Mouse (Mus musculus) urinary bladder, postnatal 14 days (tissue): ENCODE measurements around the gene Tril.

Experiments
- DNase-seq: peaks from one replicate; pipeline ENCODE4 v3.0.0; 2021; ENCODE audit warnings: low spot score

Gene Tril

DNA sequence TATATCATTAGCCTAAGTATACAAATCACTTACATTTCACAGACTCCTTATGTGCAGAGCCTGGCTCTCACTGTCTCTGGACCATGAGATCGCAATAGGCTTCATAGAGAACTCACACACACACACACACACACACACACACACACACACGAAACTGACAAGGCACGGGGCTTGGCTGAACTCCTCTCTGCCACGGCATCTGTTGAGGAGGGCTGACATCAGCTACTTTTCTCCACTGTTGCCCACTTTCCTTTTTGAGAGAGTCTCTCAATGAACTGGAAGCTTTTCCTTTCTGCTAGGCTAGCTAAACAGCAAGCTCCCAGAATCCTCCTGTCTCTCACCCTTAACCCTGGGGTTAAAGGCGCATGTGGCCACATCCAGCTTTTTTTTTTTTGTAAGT, 14.6 kb downstream of the Tril start:
- DNase-seq, result no peak

DNA sequence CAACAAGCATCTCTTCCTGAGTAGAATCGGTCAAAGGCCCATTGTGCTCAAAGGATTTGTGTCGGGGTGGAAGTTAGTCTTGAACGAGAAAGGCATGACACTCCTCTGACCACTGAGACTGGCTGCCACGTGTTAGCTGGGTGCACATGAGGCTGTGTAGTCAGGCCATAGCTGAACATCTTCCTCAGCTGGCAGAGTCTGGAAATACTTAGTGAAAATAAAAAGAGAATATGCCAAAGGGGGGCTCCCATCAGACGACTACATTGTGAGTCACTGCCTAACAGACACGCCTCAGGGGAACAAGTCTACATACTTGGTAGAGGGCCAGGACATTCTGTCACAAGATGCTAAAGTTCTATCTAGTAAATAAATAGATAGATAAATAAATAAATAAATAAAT, 16.5 kb downstream of the Tril start:
- no peak for DNase-seq

DNA sequence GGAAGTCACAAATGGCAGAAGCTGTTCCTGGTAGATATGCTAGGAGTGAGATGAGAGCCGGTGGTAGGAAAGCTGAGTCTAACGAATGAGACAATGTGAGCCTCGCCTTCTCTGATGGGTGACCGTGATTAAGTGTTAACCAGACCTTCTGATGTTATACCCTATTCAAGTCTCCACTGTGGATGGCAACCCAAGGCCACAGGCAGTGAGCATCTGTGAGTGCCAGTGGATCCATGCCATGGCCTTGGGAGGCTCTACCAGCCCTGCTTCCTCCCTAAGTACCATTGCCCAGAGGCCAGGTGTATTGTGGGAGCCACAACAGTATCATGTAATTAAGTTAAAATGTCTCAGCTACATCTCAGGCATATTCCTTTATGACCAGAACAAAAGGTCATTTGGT, 17.1 kb downstream of the Tril start:
- DNase-seq, result no peak

DNA sequence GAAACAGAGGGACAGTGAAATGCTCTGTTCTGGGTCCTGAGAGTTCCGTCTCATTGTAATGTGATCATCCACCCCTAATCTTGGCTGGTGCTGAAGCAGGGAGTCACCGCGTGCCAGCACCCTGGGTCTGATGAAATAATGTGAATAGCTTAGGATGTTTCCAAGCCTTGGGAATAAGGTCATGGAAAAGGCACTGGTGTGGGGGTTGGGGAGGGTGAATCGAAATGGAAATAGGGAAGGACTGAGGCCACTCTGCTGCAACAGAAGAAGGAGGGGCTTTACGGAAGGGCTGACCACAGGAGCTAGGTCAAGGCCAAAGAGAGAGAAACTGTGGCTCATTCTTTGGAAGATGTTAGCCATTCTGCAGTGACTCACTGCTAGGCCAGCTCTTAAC, 18.7 kb downstream of the Tril start:
- peak; percentile 51 for DNase-seq

DNA sequence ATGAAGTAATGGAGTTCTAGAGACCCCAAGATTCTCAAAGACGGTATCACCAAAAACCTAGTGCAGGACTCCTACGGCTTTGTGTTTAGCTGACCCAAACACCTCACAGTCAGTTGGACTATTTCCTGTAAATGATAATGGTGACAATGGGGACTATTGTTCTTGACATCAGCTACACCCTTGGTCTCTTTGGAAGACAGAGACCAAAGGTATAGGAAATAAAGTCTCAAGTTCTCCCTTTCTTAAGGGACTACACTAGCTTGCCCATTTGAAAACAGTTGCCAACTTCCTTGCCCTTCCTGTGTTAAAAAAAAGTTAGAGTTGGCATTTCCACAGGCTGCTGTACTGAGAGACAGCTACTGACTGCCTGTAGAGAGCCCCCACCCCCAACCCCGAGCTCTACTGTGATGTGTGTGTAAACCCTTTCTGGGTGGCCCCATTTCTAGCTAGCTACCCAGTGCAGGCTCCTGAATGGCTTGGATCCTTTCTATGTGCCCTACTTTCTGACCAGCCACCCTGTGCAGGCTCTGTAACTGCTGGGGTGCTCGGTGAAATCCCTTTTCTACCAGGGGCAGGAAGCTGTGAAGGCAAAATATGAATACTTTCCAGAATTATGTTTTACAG, 19.2 kb downstream of the Tril start:
- DNase-seq, result no peak

DNA sequence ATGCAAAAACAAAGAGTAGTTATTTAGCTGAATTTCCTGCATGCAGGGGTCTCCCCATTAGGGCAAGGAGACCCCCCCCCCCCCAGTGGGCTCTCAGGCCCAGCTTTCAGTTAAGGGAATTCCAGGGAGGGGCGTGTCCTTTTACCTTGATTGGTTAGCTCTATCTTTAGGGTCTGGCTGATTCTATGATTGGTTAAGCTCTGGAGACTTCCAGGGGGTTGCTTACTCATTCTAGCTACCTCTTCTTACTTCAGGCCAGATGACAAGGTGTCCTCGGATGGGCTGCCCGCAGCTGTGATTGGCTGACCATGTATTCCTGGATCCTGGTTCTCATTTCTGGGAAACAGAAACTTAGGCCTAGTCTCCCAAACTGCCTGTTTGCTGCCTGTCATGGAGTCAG, 21.8 kb downstream of the Tril start:
- no peak for DNase-seq

DNA sequence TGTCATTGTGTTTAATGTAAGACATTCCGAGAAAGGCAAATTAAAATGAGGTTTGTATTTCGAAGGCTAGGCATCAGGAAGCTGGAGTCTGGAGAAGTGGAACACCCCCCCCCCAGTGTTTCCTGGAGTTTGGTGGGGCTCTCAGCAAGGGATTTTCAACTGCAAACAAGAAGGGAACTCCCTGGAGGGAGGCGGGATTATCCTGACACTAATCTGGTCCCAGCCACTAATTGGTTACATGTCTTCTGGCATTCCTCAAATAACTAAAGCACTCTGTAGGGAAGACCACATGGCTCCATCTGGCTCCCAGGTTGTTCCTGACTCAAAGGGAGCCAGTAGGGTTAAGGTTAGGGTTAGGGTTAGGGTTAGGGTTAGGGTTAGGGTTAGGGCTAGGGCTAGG, 23.8 kb downstream of the Tril start:
- no peak for DNase-seq

DNA sequence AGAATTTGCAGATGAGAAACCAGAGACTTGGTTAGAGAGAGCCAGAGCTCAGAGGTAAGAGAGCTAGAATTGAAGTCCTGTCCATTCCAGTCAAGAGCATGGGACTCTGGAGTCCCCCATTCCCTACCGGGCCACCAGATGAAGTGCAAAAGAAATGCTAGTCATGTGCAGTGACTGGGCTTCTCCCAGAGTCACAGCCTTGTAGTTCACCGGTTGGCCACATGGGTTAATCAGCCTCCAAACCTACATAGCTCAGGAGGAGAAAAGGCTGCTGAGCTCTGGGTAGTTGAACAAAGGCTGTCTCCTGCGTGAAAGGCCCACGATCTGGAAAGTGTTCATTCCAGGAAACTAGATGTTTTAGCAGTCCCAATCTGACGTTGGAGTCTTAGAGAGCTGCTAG, 24.8 kb downstream of the Tril start:
- peak; percentile 51 for DNase-seq

DNA sequence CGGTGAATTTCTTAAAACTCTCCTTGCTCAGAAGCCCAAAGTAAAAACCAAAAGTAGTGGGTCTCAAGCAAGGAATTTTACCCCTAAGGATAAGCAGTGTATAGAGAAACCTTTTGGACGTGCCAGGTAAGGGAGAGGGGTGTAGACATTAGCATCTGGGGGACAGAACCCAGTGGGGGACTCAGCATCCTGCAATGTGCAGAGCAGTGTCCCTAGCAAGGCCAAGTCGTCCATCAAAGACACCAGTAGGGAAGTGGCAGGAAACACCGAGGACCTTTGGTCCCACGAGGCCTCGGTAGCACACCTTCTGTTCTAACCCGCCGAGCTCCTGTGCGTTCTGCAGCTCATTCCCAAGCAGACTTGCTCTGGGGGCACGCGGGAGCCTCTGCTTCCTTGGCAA, 25.6 kb downstream of the Tril start:
- no peak for DNase-seq

DNA sequence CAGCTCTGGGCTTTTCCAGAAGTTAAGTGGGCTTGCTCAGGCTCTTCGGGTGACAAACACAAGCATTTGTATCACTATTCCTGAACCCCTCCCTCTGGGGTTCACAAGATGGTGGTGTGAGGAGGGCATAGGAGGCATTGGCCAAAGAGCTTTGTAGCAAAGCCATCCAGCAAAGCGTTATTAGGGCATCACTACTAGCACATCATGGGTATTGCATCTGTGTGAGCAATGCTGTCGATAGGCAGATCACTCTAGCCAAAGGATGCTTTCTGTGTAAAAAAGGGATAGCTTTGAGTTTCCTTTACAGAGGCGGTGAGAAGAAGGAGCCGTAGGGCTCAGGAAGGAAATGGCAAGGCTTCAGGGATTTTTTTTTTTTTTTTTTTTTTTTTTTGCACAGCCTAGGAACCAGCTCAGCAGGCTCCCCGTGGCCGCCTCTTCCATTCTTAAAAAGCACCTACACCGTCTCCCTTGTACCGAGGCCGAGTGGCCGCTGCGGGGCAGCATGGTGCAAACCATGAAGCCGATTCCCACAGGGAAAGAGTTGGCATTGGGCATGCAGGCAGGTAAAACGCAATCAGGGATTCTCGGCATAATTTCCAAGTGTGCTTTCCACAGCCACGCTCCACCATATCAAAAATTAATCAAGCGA, 26.2 kb downstream of the Tril start:
- peak; percentile 85 for DNase-seq

DNA sequence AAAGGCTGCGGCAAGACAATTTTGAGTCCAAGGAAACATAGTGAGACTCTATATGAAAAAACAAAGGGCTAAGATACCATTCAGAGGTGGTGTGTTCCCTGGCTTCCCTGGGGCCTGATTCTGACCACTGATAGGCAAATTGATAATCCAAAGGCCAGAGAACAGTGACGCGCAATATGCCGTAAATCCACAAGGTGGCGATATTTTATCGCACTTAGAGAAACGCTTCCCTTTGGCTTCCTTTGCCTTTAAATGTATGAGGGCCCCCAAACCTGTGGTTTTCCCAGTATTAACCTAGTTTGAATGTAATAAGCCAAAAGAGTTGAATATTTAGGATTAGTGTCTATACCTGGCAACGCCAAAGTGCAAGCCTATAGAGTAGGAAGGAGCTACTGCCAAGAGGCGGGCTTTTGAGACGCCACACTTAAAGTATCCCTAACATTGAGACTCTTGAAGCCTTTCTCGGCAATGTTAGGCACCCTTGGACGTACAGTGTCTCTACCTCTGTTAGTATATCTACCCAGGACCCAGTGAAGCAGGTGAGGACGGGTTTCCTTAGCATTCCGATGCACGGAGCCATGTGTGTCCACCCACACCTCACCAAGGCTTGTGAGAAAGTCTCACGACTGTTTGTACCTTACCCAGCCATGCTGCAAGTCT, 37.6 kb downstream of the Tril start:
- peak; percentile 65 for DNase-seq

DNA sequence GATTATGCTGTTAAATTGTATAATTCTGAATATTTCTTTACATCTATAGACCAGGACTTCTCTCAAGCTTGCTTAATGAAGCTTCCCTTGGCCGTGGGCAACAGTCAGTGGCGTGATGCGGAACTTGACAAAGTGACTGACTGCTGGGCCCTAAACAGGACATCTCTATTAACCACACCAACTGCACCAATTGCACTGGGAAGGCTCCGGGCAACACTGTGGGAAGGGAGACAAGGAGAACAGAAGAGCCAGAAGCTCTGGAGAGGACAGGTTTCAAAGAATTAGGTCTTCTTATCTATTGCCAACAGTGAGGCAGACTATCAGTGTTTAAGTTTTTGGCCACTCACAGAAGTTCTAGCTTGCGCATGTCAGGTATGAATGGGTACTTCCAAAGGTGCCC, 38.4 kb downstream of the Tril start:
- no peak for DNase-seq

DNA sequence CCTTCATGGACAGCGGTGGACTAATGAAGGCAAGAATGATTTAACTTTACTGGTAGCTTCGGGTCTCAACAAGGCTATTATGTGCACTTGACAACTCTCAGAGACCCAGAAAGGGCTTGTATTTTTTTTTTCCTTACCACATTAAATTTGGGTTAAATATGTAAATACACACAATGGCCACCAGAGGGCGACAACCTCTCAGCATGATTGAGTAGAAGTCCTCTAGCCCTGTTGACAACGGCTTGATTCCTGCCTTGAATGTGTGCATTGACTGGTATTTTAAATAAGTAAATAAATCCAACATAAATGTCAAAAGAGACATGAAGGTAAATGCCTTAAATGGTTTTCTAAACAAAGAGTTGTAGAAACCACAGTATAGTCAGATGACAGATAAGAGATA, 39.5 kb downstream of the Tril start:
- peak; percentile 58 for DNase-seq

DNA sequence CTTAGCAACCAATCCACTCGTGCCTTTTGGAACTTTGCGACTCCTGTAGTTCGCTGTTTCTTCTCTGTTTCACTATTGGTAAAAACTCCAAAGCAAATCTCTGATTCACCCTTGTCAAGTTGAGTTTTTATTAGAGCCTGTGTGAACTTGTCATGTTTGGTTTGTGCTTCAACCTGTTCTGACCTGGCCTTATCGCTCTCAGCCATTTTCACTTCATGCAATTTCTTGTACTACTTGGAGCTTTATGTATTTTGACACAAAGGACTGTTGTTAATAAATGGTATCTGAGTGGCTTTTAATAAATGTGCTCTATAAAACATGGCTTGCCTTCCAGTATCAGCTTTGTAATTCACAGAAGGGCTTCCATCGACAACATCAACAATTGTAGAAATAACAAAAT, 40.6 kb downstream of the Tril start:
- no peak for DNase-seq

DNA sequence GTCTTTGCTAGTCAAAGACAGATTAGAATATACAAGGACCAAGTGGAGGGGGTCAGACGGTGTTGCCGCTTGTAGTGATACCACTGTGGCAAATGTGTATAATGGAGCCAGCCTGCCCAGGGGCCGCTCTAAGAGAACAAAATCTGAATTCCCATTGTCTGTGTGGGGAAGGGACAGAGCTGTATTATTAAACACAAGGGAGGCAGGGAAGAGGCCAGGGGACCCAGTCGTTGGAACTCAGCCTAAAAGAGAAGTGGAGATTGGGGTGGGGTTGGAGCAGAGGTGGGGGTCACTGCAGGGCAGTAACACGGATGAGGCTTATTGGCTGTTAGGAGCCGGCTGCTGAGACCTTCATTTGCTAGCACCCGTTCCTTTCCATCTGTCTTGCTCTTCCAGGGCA, 41.1 kb downstream of the Tril start:
- no peak for DNase-seq

DNA sequence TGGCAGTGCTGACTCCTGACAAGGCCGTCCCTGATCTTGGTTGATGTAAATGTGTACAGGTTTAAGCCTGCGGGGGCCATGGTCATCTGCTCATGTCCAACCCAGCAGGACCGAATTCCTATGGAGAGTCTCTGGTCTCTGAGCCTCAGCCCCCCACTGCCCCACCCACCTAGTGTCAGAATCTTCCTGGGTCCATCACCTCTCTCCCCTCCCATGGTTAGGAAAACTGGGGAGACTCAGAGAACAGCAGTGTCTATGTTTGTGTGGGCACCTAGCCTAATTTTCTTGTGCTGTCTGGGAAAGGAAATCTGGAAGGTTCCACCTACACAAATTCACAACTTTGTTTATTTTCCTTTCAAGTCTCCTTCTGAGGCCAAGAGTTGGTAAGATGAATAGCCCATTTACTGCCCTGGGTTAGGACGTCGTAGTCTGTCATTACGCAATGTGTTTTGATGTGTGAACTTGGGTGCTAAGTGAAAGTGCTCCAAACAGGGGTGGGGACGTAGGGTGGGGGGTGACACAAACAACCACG, 42.1 kb downstream of the Tril start:
- DNase-seq, result no peak

DNA sequence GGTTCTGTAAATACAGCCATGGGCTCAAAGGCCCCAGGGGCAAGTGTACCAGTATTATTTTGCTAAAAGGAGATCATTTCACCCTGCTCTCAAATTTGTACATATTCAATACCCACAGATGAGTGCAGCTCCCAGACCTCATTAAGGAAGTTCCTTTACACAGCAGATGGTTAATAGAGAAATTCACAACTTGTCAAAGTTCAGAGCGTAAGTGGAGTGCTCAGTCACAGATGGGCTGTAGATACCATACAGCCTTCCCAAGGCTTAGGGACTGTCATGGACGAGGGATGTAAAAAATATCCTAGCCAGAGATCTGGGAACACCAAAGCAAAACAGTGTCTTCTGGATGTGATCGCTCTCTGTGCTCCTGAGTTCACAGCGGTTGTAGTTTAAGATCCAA, 52.4 kb downstream of the Tril start:
- DNase-seq, result no peak

DNA sequence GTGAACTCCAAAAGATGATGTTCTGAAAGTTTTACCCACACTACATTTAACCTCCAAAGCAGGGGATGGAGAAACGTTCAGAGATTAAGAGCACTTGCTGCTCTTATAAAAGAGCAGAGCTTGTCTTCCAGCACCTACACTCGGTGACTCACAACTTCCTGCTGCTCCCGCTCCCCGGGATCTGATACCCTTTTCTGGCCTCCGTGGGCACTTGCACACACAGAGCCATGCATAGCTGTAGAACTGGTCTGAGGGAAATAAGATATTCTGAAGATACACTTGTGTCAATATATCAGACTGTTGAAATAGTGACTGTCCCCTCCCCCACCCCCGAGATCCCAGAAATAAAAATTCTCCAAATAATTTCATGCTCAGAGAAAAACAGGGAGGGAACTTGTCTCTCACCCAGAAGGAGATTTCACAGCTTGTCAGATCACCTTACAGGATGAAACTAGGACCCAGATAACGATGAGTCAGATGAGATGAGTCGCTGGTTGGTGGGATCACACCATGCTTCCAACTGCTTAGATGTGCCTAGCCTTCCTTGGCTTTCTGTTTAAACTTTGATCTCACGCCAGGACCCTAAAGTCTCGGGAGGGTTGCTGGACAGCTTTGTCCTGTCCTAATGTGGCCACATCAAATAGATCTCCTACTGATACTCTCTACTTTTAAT, 54.3 kb downstream of the Tril start:
- peak; percentile 65 for DNase-seq

DNA sequence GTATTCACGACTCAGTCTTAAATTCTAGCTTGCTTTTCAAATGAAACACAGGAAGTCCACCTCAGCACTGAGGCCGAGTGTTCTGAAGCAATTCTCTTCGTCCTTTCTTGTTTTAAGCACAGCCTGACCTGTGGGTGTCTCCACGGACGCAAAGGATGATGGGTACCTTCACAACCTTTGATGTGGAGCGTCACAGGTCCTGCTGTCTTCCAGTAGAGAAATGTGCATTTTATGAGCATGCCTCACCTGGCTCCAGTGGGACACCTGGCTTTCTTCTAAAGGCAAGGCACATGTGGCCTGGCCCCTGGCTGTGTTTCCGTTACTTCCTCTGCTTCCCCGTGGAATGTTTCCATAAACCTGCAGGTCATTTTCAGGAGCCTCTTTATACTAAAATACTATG, 54.9 kb downstream of the Tril start:
- DNase-seq, result no peak
